ENCODE assay signal across 7 mouse cellular contexts in genomic region chr2:31962501-31963224, GRCm38 (mm10). TPM values are rescaled to one million over a fixed set of nuclear protein-coding genes. Genes with fewer than 3 reads are reported as not detected.
A peak's percentile ranks its signal among the peaks of the same experiment; 100 is the strongest.
DNase-seq lines count a peak whose midpoint lies in the region; ATAC-seq lines count a peak whose summit lies in the region.

No protein-coding gene starts in this region.

- H3K4me3 ChIP-seq in embryonic facial prominence, embryonic 10.5 days, result no peak overlapping the region
- H3K4me3 ChIP-seq in midbrain, embryonic 12.5 days, result no peak overlapping the region

- H3K4me1 ChIP-seq in embryonic facial prominence, embryonic 10.5 days, result peaks cover 27% of the 10 kb centered on the region
- H3K4me1 ChIP-seq in midbrain, embryonic 12.5 days, result peaks cover 13% of the 10 kb centered on the region; the same call in 1 of the 2 replicates

- peak overlapping the region; percentile 37; the same call in 1 of the 2 replicates for H3K9ac ChIP-seq in midbrain, embryonic 12.5 days (replicated peaks)

- H3K36me3 ChIP-seq in embryonic facial prominence, embryonic 10.5 days (replicated peaks), result peaks cover 94% of the 10 kb centered on the region
- H3K36me3 ChIP-seq in midbrain, embryonic 12.5 days, result 0 out of 2 replicates have a peak, but pooled peaks cover 6% of the 10 kb centered on the region

- no peak overlapping the region for H3K4me2 ChIP-seq in midbrain, embryonic 12.5 days (replicated peaks)

- 44% methylated on average over 8 of the region's 8 CpGs for WGBS in embryonic facial prominence, embryonic 10.5 days
- 66% methylated on average over 8 of the region's 8 CpGs for WGBS in midbrain, embryonic 12.5 days

- ATAC-seq in cerebellum, adult (ENCODE audit: insufficient number of reproducible peaks, low FRiP score, low TSS enrichment), result peak; percentile 65; the same call in 1 of the 2 replicates
- peak; percentile 69 for ATAC-seq in midbrain, embryonic 12.5 days (ENCODE audit: low FRiP score, low read depth)

- H3K9me3 ChIP-seq in embryonic facial prominence, embryonic 10.5 days, result no peaks in the 10 kb centered on the region
- H3K9me3 ChIP-seq in midbrain, embryonic 12.5 days, result no peaks in the 10 kb centered on the region

- H3K27me3 ChIP-seq in embryonic facial prominence, embryonic 10.5 days (replicated peaks; ENCODE audit: low read depth, poor library complexity, severe bottlenecking), result no peaks in the 10 kb centered on the region
- H3K27me3 ChIP-seq in midbrain, embryonic 12.5 days, result no peaks in the 10 kb centered on the region

- H3K27ac ChIP-seq in embryonic facial prominence, embryonic 10.5 days (replicated peaks), result peak overlapping the region; percentile 70
- H3K27ac ChIP-seq in midbrain, embryonic 12.5 days (replicated peaks), result peak overlapping the region; percentile 52

- DNase-seq in embryonic facial prominence, embryonic 10.5 days (ENCODE audit: low spot score), result no peak
- DNase-seq in induced T-regulatory cell, adult 2 months (ENCODE audit: low read depth), result peak; percentile 17
- DNase-seq in left cerebral cortex, adult 18-20 months (ENCODE audit: low spot score in 2 of 2), result peak; percentile 29 to 42
- no peak for DNase-seq in adrenal gland, adult 8-10 months
- no peak for DNase-seq in urinary bladder, postnatal 14 days (ENCODE audit: low spot score)

RNA-seq across cellular contexts. Expression of gene Nup214, which starts 11.6 kb away (rescaled TPM):
- 120 and 121 TPM in 2 replicates for polyA plus RNA-seq in embryonic facial prominence, embryonic 10.5 days (2016; fragmentation: Nextera tagmentation; extraction: Ambion mirVana)
- total RNA-seq in left cerebral cortex, adult 18-20 months (2021), result 10 to 100 TPM; 54.4 to 56.3 TPM
- 87.2 and 88.7 TPM in 2 replicates for polyA plus RNA-seq in midbrain, embryonic 12.5 days (2016; fragmentation: Nextera tagmentation; extraction: Ambion mirVana)
- total RNA-seq in adrenal gland, adult 8-10 months (2022), result 10 to 100 TPM; 64.9 to 70.7 (median 69.0) TPM

RNA-seq across cellular contexts. Expression of gene Aif1l, which starts 12.7 kb away (rescaled TPM):
- polyA plus RNA-seq in embryonic facial prominence, embryonic 10.5 days (2016; fragmentation: Nextera tagmentation; extraction: Ambion mirVana), result 89.0 and 93.2 TPM in 2 replicates
- total RNA-seq in left cerebral cortex, adult 18-20 months (2021), result 1 to 10 TPM; 4.8 to 5.2 TPM
- 41.4 and 51.4 TPM in 2 replicates for polyA plus RNA-seq in midbrain, embryonic 12.5 days (2016; fragmentation: Nextera tagmentation; extraction: Ambion mirVana)
- 10 to 100 TPM; 69.5 to 91.7 (median 75.3) TPM for total RNA-seq in adrenal gland, adult 8-10 months (2022)

Comparison
In these comparisons a context has a peak if more than half of its experiments do, and no peak if none do; other contexts are left out.
1. DNase-seq: peak in induced T-regulatory cell, adult 2 months (single experiment) and left cerebral cortex, adult 18-20 months (2 of 2); none in embryonic facial prominence, embryonic 10.5 days (single experiment), adrenal gland, adult 8-10 months (single experiment) and urinary bladder, postnatal 14 days (single experiment).
2. RNA of gene Aif1l, which starts 12.7 kb away (total RNA-seq): 69.5 to 91.7 TPM in adrenal gland, adult 8-10 months; 4.8 to 5.2 TPM in left cerebral cortex, adult 18-20 months; every median in the first group is over 10 times any median in the second.